Mouse (Mus musculus): ENCODE data around the gene Snrpa. TPM values are rescaled to one million over a fixed set of nuclear protein-coding genes. Genes with fewer than 3 reads are reported as not detected.
"Not testable (repeated sequence)": the region's sequence is repeated elsewhere in the genome, so short reads cannot be mapped to it uniquely, and the experiment has no call there.

Gene Snrpa
- 10 to 100 TPM; 46.9 to 52.7 TPM for total RNA-seq (2021)

DNA sequence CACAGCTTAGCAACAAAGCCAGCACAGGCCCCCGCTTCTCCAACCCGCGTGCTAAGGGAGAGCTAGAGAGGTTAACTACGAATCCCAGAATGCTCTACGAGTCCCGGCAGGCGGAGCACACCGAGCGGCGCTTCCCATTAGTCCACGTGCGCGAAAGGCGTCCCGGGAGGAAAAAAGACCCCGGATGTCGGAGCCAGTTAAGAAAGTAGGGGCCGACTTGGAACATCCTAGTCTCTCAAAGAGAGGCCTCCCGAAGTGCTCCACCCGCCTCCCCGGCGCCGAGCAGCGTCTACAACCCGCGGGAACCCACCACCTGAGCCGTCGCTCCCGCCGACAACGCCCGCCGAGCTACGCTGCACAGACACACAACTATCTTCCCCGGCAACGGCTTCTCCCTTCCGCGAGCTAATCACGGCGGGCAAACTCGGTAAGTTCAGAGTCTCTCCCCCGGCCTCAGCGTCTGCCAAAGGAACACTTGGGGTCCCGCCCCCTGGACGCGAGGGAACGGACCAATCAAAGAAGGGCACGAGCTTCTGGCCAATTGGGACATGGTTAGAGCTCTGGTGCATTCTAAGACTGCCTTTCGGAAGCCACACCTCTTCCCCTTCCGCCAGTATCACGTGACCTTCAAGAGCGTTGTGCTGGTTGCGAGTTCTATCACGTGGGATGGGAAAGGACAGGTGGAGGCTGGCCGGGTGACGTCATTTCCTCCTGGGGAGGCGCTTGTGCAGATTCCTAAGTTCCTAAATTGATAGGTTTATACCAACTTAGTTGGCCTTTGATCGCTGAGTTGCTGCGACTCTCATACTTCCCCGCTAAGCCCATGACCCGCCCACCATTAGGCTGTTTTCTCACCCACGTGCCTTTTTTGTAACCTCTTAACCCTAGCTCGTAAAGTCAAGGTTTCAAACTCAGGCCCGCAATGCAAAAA is at the start of gene Snrpa, which contains the start of gene BC024978:
TSS of gene Snrpa (minus strand) at position 591 of the 931 bp plus-strand sequence.
TSS of gene BC024978 (plus strand) at position 101 of the 931 bp plus-strand sequence.
- intact Hi-C loops (cut with DNase I) = loop anchor here (2.0 kb wide), 1 partner anchor 15 kb away; the partner anchor contains the start of genes Gm21983 and Mia
- peak; percentile 98 for DNase-seq

DNA sequence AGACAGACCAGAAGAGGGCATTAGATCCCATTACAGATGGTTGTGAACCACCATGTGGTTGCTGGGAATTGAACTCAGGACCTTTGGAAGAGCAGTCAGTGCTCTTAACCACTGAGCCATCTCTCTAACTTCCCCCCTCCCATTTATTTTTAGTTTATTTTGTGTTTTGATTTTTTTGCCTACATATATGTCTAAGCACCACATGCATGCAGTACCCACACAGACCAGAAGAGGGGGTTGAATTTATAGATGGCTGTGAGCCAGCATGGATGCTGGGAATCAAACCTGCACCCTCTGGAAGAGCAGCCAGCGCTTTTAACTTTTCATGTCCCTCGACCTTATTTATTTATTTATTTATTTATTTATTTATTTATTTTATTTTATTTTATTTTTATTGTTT is 48.0 kb upstream of the Snrpa start:
- intact Hi-C loops (cut with DNase I); DNase-seq: not testable (repeated sequence)

DNA sequence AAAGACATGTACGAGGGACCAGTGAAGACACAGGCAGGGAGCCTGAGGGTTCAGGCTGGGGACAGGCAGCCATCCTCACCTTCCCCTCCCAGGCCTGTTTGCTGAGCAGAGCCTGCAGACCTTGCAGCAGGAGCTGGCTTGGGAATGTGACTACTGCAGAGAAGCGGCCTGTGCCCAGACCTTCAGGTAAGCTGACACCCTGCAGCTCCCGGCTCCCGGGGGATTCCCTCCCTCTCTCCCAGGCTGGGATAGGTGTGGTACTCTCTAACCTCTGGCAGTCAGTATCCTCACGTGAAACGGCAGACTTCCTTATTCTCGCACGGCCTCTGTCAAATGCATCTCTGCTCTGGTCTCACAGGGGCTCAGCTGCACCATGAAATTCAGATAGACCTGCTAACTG is 47.1 kb upstream of the Snrpa start:
- intact Hi-C loops (cut with DNase I) = no loop called here
- no peak for DNase-seq

DNA sequence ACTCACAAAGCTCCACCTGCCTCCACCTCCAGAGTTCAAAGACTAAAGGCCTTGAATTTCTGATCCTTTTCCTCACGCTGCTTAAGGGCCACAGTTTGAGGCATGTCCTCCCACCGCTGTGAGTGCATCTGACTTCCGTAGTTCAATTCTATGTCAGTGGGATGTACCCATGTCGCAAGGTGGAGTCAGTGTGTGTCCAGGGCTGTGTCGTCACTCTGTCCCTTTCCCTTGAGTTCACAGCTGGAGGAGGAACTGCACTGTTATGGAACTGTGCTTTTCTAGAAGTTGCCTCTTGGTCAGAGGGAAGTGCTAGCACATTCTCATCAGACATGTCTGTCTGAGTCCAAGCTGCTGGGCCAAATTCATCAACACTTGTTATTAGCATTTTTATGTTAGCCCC is 42.5 kb upstream of the Snrpa start:
- intact Hi-C loops (cut with DNase I) = no loop called here
- no peak for DNase-seq

DNA sequence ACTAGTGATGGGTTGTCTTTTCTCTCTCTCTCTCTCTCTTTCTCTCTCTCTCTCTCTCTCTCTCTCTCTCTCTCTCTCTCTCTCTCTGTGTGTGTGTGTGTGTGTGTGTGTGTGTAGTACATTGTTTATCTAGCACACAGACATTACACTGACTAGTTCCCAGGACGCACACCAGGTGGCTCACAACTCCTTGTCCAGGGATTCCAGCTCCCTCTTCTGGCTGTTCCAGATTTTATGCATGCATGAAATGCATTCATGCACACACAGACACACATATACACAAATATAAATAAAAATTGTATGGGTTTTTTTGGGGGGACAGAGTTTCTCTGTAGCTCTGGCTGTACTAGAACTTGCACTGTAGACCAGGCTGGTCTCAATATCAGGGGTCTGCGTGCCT is 41.5 kb upstream of the Snrpa start:
- no peak for DNase-seq
- intact Hi-C loops (cut with DNase I) = no loop called here

DNA sequence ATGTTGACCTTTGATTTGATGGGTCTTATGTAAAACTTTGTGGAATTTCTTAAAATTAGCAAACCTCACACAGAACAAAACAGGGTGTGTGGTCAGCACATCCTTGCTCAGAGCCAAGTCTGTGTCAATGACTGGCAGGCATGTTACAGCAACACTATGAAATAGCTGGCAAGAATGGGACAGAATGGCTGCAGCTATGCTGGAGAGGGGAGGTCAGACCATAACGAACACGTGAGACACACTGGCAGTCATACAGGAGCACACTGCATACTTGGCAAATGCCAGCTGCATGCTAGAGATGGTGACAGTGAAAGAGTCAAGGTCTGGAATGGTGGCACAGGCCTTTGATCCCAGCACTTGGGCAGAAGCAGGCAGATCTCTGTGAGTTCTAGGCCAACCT is 39.7 kb upstream of the Snrpa start:
- no peak for DNase-seq
- intact Hi-C loops (cut with DNase I) = no loop called here

DNA sequence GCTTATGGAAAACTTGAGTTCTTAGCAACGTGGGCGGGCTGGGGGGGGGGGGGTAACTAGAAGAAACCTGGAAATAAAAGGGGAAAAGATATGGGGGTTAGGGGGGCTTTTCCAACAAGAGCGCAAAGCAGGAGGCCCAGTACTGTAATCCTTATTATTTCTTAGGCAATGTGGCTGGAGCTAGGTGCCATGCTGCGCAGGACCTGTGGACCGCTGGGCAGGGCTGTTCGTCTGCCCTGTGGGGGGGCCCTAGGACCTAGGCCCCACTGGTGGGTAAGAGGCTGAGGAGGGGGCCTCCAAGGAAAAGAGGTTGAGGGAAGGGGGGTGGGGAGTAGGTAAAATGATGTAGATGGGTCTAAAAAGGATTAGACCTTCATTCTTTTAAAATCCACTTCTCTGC is 37.2 kb upstream of the Snrpa start:
- intact Hi-C loops (cut with DNase I) = no loop called here
- no peak for DNase-seq

DNA sequence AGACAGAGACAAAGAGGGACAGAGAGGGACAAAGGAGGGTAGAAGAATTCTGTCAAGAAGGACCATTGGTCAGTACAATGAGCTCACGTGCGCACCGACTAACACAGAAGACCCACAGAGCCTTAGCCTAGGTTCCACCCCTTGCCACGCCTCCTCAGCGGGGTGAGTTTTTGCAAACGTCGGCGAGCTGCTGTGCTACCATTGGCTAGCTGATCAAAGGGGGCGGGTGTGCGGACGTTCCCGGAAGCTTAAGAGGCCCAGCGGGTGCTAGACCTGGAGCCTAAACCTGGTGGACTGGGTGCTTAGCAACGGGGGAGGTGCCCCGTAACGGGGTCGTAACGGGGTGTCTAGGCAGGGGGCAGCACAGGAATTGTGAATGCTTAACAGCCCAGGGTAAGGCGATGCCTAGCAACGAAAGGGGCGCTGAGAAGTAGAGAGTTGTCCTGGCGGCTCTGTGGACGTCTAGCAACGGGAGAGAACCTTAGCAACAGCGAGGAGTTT is 36.8 kb upstream of the Snrpa start, which contains the start of gene Coq8b:
TSS of gene Coq8b (plus strand) at position 243 of the 501 bp plus-strand sequence.
- DNase-seq = peak; percentile 95 to 96
- intact Hi-C loops (cut with DNase I) = no loop called here

DNA sequence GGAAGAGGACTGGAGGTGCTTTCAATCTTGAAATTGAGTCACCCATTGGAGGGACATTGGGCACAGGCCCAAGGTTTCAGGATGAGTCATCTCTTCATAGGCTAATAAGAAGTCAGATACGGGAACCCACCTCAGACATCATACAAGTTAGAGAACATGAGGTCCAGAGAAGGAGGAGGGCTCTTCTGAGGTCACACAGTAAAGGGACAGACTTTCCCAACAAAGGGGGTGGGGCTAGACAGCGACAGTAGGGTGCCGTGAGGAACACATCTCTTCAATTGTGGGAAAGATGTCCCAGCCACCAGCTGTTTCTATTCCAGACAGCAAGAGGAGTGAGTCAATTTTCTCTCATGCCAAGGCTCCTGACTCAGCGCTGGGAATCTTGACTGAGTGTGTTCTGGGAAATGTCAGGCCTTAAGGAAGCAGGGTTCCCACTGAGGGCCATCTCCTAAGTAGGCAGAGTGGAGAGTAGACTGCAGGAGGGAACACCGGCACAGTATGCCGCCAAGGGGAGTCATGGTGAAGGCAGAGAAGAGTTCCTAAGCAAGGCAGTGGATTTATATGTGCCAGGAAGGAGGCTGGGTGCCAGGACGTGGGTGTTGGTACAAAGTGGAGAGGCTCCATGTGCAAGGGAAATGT is 35.7 kb upstream of the Snrpa start:
- DNase-seq = peak; percentile 62 to 66
- intact Hi-C loops (cut with DNase I) = no loop called here

DNA sequence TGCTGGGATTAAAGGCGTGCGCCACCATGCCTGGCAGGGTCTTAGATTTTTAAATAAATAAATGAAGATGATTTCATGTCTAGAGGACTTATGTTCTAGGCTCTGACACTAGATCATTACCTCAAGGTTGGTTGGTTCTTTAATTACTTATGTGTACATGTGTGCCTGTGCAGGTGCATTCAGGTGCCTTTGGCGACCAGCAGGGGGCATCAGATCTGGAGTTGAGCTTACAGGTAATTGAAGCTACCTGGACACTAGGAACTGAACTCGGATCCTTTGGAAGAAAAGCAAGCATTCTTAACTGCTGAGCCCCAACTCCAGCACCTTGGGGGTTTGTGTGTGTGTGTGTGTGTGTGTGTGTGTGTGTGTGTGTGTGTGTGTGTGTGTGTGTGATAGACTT is 34.7 kb upstream of the Snrpa start:
- intact Hi-C loops (cut with DNase I) = no loop called here
- no peak for DNase-seq

DNA sequence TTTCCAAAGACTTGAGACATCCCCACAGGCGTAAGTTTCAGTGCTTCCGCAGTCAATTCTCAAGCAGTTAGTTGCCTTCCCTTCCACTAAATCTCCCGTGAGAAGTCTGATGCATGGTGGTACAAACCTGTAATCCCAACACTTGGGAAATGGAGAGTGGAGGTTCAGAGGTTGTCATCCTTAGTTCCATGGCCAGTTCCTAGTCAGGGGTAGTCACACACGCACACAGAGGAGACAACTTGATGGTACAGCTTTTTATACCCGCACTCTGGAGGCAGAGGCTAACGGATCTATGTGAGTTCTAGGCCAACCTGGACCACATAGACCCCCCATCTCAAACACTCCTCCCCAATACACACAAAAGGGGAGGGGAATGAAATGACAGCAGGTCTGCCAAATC is 32.8 kb upstream of the Snrpa start:
- intact Hi-C loops (cut with DNase I) = loop anchor here (2.0 kb wide), 1 partner anchor 62 kb away; the partner anchor contains the start of gene Egln2
- DNase-seq = no peak

DNA sequence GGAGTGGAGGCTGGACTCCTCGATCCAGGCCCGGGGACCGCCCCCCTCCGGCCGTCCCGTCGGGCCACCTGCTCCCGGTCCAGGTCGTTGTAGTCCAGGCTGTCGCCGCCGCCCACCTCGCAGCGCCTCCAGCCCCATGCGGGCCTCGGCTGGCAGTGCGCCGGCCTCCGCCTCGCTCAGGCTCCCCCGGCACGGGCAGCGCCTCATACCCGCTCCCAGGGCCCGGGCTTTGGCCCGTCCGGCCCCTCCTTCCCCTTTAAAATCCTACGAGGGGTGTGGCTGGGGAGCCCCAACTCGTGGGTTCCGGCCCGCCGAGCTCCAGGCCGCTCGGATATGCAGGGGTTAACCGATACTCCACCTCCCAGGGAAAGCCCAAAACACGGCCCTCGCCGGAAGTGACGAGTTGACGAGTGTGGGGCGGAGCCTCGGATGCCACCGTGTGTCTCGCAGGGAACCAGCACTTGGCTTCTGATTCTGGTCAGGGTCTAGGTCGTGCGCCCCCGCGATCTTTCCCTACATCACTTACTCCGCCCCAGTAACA is 32.3 kb upstream of the Snrpa start, which contains the start of gene Itpkc:
TSS of gene Itpkc (minus strand) at position 381 of the 541 bp plus-strand sequence.
- DNase-seq = peak; percentile 95
- intact Hi-C loops (cut with DNase I) = loop anchor here (2.0 kb wide), 1 partner anchor 62 kb away; the partner anchor contains the start of gene Egln2

DNA sequence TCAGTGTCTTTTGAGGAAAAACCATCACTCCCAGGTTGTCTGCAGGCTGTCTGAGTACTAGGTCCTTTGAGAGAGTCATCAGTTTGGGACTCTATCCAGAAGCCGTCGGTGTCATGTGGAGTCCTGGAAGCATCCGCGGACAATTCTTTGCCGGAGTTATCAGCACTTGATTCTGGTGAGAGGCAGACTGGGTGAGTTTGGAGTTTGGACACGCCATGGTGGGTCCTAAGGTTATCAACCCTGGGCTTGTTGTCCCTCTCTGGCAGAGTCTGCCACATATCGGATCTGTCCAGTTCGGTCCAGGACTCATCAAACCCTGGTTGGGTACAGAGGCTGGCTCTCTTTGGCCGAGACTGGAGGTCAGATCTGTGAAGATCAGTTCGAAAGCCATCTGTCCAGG is 31.6 kb upstream of the Snrpa start:
- DNase-seq = peak in 1 of 2 experiments; percentile 29
- intact Hi-C loops (cut with DNase I) = loop anchor here (2.0 kb wide), 1 partner anchor 61 kb away; the partner anchor contains the start of gene Egln2

DNA sequence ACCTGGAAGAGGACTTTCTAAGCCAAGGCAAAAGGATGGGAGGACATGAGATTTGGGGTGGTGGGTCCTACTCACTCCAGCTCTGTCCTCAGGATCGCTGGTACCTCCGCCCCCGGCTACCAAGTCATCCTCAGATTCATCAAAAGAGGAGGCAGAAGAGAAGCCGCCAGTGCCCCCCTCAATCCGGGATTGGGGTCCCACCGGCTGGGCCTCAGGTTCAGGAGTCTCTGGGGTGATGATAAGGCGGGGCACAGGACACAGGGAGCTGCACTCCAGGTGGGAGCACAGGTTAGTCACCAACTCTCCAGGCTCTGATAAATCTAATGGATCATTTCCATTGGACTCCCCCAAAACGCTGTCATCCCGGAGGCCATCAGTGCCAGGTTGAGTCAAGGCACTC is 31.2 kb upstream of the Snrpa start:
- DNase-seq = no peak
- intact Hi-C loops (cut with DNase I) = no loop called here

DNA sequence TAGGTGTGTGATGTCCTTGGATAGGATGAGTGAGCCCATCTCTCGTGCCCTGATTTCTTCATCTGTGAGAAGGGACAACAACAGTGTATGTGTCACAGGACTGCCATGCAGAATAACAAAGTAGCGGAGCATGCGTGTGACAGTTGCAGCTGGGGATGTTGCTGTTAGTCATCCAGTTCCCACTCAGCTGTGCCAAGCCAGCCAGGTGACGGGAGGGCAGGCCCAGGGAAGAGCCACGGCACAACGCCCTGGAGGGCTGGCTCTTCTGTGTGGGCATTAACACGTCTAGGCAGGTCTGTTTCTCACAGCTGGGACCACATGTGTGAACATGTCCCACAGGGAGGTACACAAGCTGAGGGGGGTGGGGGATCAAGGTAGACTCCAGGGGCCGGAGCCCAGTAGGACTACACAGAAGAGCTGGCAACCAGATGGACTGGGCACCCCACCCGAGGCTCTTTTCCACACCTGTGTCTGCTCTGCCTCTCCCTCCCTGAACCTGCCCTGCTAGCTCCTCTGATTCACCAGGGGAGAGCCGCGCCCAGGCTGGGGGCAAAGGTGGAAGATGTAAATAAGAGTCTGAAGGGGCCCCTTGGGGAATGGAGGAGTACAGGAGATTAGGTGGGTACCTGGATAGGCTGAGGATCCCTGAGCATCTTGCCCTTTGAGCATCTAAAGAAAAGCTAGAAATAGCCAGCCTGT is 29.0 kb upstream of the Snrpa start:
- DNase-seq = peak; percentile 30 to 34

DNA sequence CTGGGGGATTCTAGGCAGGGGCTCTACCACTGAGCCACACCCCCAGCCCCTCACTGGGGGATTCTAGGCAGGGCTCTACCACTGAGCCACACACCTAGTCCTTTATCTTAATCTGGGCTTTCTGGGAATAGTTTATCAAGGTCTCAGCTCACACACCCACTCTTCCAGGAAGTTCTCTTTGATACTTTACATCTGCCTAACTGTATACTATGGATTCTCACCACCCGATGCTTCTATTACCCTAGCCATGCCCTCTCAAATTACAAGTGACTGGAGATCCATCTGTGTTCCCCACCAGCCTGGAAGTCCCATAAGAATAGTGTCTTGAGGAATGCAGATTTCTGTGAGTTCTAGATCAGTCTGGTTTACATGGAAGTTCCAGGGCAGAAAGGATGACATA is 26.5 kb upstream of the Snrpa start:
- intact Hi-C loops (cut with DNase I) = no loop called here
- DNase-seq = no peak

More for the DNA sequence above, 29.0 kb upstream of the Snrpa start:
- intact Hi-C loops (cut with DNase I) = loop anchor here (2.0 kb wide), 1 partner anchor 18 kb away; no protein-coding TSS in a partner anchor

DNA sequence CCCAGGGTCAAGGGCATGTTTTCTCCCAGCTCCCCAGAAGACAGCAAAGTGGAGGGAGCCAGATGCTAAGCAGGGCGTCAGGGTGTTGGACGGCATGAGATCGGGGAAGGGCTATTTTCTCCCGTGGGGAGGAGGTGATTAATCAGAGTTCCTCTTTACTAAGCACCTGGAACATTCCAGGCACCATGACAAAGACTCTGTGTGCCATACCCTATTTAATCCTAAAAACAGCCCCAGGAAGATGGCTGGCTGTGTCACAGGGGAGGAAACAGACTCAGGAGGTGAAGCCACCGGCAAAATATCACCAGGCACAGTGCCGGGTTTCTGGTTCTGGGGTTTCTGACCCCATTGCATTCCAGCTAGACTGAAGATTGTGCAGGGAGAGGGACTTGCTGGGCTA is 25.9 kb upstream of the Snrpa start:
- no peak for DNase-seq
- intact Hi-C loops (cut with DNase I) = no loop called here

DNA sequence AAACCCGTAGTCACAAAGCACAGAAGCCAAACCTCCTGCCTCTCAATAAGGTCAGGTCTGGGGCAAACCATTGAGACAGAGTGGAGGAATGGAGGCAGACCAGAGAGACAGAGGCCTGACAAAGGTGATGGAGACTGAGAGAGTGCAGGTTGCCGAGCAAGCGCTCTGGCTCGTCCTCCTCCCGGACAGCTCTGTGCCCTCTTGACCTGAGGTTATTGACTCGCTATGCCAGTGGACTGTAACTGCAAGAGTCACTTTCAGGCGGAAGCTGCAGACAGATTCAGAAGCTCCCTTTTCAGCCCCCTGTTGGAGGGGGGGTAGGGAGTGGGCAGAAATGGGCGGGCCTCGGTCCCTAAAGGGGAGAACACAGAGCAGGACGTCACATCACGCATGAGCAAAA is 23.9 kb upstream of the Snrpa start:
- intact Hi-C loops (cut with DNase I) = no loop called here
- DNase-seq = no peak

DNA sequence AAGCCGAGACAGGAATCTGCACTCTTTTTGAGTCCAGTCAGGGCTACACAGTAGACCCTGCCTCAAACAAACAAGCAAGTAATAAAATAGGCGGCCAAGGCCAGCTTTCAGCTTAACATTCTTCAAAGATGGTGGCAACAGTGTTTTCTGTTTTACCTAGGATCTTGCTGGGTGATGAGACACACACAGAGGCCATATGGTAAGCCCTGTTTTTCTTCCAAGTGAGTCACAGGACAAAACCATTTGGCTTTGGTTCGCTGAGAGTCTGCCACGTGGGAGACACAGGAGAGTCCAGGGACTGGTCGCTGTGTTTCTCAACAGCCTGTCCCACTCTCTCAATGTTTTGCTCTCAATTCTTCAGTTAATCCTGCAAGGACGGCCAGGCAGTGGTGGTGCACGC is 22.5 kb upstream of the Snrpa start:
- intact Hi-C loops (cut with DNase I) = no loop called here

DNA sequence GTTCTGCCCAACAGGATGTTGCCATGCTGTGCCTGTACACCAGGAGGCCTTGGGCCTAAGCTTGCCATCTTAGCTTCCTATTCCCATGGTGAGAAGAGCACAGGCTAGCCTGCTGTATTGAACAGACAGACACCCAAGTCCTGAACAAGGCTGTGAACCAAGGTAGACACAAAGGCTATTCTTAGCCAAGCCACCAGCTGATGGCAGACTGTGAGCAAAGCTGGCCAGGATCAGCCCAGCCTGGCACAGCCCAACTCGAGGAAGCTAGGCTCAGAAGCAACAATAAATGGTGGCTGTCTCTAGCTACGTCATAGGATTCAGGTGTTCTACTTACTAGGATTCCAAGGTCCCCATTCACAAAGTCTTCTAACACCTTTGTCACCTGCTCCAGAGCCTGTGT is 16.6 kb upstream of the Snrpa start:
- no peak for DNase-seq
- intact Hi-C loops (cut with DNase I) = no loop called here

More for the DNA sequence above, 22.5 kb upstream of the Snrpa start:
- no peak for DNase-seq

All from heart, postnatal 10 days (tissue).